Mouse (Mus musculus) CH12.LX (cell line): Measurements from ENCODE around the gene Tmem169. TPM values are rescaled to one million over a fixed set of nuclear protein-coding genes. Genes with fewer than 3 reads are reported as not detected.

Experiments
- DNase-seq: peaks from one replicate; pipeline ENCODE4 v3.0.0-alpha.2; 2013; ENCODE audit errors: extremely low read depth
- H3K27ac ChIP-seq: 2 replicates; pipeline ENCODE4 v1.5.1; 2012; ENCODE audit warnings: low read depth, mild to moderate bottlenecking, control low read depth, moderate library complexity; ENCODE audit not compliant: insufficient read depth
- H3K27me3 ChIP-seq: replicated peaks from 2 replicates; pipeline ENCODE3; 2012; ENCODE audit warnings: inconsistent platforms
- H3K36me3 ChIP-seq, 2 experiments: replicated peaks in 1 of 2; 2 replicates each; pipeline versions ENCODE3 to v1.6.1; 2012; ENCODE audit warnings: inconsistent platforms in 1 of 2, low read length in 1 of 2, mild to moderate bottlenecking in 1 of 2, mixed read lengths in 1 of 2, moderate library complexity in 1 of 2; ENCODE audit not compliant: control insufficient read depth in 1 of 2, insufficient read depth in 1 of 2
- H3K4me1 ChIP-seq, 2 experiments: 2 replicates each; pipeline ENCODE4 v1.6.1; 2012; ENCODE audit warnings: inconsistent platforms in 1 of 2, moderate library complexity in 1 of 2; ENCODE audit not compliant: insufficient read depth in 2 of 2, control insufficient read depth in 1 of 2
- H3K4me2 ChIP-seq: 2 replicates; pipeline ENCODE4 v1.6.1; 2012; ENCODE audit warnings: low read depth, mild to moderate bottlenecking, control low read depth; ENCODE audit not compliant: poor library complexity, insufficient read depth, severe bottlenecking
- H3K4me3 ChIP-seq, 3 experiments: fragments of 150-350 bp in 1 of 3; sonication (generic) in 1 of 3; replicated peaks in 1 of 3; 2 replicates each; pipeline versions ENCODE3 to v1.5.1; 2011 to 2012; ENCODE audit warnings: low read depth in 2 of 3, low read length in 2 of 3, mild to moderate bottlenecking in 2 of 3, moderate library complexity in 2 of 3, control low read depth in 1 of 3, improper control_type of control experiment in 1 of 3, inconsistent platforms in 1 of 3, mixed read lengths in 1 of 3; ENCODE audit not compliant: poor library complexity in 1 of 3
- H3K79me2 ChIP-seq: replicated peaks from 2 replicates; pipeline ENCODE4 v1.6.1; 2012; ENCODE audit warnings: mild to moderate bottlenecking, moderate library complexity; ENCODE audit not compliant: control insufficient read depth, poor library complexity, insufficient read depth, severe bottlenecking; ENCODE audit errors: extremely low read depth
- H3K9ac ChIP-seq: 2 replicates; pipeline ENCODE4 v1.6.1; 2012; ENCODE audit warnings: low read depth, mild to moderate bottlenecking, control low read depth, moderate library complexity; ENCODE audit not compliant: insufficient read depth
- H3K9me3 ChIP-seq: replicated peaks from 2 replicates; pipeline ENCODE3; 2012; ENCODE audit warnings: low read length, inconsistent platforms, mixed read lengths
- CHD2 ChIP-seq: IDR thresholded peaks from 2 replicates; pipeline ENCODE4 v1.6.1; 2011; ENCODE audit warnings: low read length, improper control_type of control experiment
- E2F4 ChIP-seq: IDR thresholded peaks from 2 replicates; pipeline ENCODE4 v1.6.1; 2011; ENCODE audit warnings: low read depth, low read length, improper control_type of control experiment; ENCODE audit not compliant: insufficient replicate concordance
- EP300 ChIP-seq: IDR thresholded peaks from 2 replicates; pipeline ENCODE4 v1.6.1; 2011; ENCODE audit warnings: low read length, improper control_type of control experiment
- GABPA ChIP-seq: IDR thresholded peaks from 2 replicates; pipeline ENCODE4 v1.6.1; 2012; ENCODE audit warnings: low read depth, low read length, improper control_type of control experiment, inconsistent platforms; ENCODE audit not compliant: insufficient replicate concordance
- IRF4 ChIP-seq: IDR thresholded peaks from 2 replicates; pipeline ENCODE4 v1.6.1; 2014; ENCODE audit warnings: low read depth, mild to moderate bottlenecking, inconsistent platforms, low read length, improper control_type of control experiment
- MYC ChIP-seq: IDR thresholded peaks from 2 replicates; pipeline ENCODE4 v1.6.1; 2011; ENCODE audit warnings: low read depth, mild to moderate bottlenecking, improper control_type of control experiment, low read length
- NELFE ChIP-seq: IDR thresholded peaks from 2 replicates; pipeline ENCODE4 v1.6.1; 2011; ENCODE audit warnings: low read depth, low read length, improper control_type of control experiment
- POLR2A ChIP-seq: IDR thresholded peaks from 2 replicates; pipeline ENCODE4 v1.6.1; 2011; ENCODE audit warnings: low read depth, mild to moderate bottlenecking, improper control_type of control experiment, low read length
- RAD21 ChIP-seq: IDR thresholded peaks from 2 replicates; pipeline ENCODE4 v1.6.1; 2011; ENCODE audit warnings: low read depth, mild to moderate bottlenecking, low read length, improper control_type of control experiment, moderate library complexity
- SIN3A ChIP-seq: IDR thresholded peaks from 2 replicates; pipeline ENCODE4 v1.6.1; 2012; ENCODE audit warnings: low read length, improper control_type of control experiment, inconsistent platforms
- SMC3 ChIP-seq: IDR thresholded peaks from 2 replicates; pipeline ENCODE4 v1.6.1; 2011; ENCODE audit warnings: low read depth, low read length, improper control_type of control experiment
- dilution Hi-C: fragments of 300-500 bp; cut with MboI; formaldehyde crosslinking; loops from 2 replicates; pipeline ENCODE4 v1.14.3; 2020; ENCODE audit warnings: low sequenced_read_pairs; ENCODE audit not compliant: extremely low pct_unique_long_range_greater_than_20kb, extremely low pct_ligation_motif_present
- in situ Hi-C: fragments of 300-500 bp; cut with MboI; formaldehyde crosslinking; loops from 3 replicates; pipeline ENCODE4 v1.14.3; 2019; ENCODE audit warnings: low sequenced_read_pairs, low pct_ligation_motif_present, low pct_unique_long_range_greater_than_20kb, mixed read lengths
- polyA plus RNA-seq: library from polyadenylated mRNA; unstranded; fragments of >175 nt; gene quantifications from 2 replicates; pipeline ENCODE4 v1.2.1, GENCODE M21; 2012; ENCODE audit warnings: low read depth; ENCODE audit not compliant: insufficient read length
- total RNA-seq, 2 experiments: library from RNA; depleted of rRNA; stranded (reverse); fragments of 300-350 nt in 1 of 2; fragments of >200 nt in 1 of 2; gene quantifications; 2 replicates each; pipeline ENCODE4 v1.2.3; 2012 to 2014

Gene Tmem169
- total and polyA plus RNA-seq, 3 experiments: 0.17 to 0.26 TPM; not detected in 1

DNA sequence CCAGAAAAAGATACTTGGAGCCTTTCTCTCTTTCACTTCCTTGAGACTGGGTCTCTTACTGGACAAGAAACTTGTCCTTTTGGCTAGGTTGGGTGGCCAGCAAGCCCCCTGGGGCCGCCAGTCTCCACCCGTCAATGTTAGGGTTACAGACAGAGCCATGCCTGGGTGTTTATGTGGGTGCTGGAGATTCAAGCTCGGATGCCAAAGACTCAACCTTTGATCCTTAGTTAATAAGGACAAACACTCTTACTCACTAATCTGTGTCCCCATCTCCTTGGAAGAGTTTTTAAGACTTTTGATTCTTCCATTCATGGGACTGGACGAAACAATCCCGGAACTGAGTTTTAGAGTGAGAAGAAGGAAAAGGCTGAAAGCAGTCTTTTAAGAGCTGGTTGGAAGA, 54.2 kb downstream of the Tmem169 start:
- dilution Hi-C loops: no loop called here
- Histone ChIP-seq H3K79me2 (no peaks in the 10 kb centered on the region), H3K9me3 (no peaks in the 10 kb centered on the region), H3K4me2 (no peak overlapping the region), H3K4me1 (no peaks in the 10 kb centered on the region), H3K36me3 (peaks cover 53 to 94% of the 10 kb centered on the region in 2 experiments), H3K9ac (no peak overlapping the region), H3K27me3 (no peaks in the 10 kb centered on the region), H3K4me3 (no peak overlapping the region), H3K27ac (no peak overlapping the region)
- TF ChIP-seq SMC3 (no peak), SIN3A (no peak), E2F4 (no peak), GABPA (no peak), NELFE (no peak), RAD21 (no peak), POLR2A (no peak), CHD2 (no peak), MYC (no peak), EP300 (no peak)
- in situ Hi-C loops: no loop called here
- DNase-seq: no peak

DNA sequence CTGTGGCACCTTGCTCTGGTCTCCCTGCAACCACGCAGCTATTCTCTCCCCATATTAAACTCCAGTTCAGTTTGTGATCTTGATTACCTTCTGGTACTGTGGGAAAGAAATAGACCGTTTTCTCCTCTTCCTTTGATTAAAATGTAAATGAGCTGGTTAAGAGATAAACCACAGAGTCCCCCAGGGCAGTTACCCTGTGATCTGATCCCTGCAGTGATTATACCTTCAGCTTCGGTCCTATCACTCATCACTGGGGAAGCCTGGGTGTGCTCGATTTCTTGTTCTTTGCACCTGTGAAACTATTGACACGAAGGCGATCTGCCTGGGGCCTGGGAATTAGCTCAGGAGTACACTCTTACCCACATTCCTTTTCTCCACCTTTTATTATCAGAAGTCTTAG, 63.7 kb downstream of the Tmem169 start:
- Histone ChIP-seq H3K27me3 (no peaks in the 10 kb centered on the region), H3K9me3 (no peaks in the 10 kb centered on the region), H3K4me2 (no peak overlapping the region), H3K4me1 (peaks cover 0 to 11% of the 10 kb centered on the region in 2 experiments; a peak in 1 of 4 replicates)
- TF ChIP-seq IRF4: no peak
- TF ChIP-seq, all 38 proteins: peak for 0
- dilution Hi-C loops: no loop called here
- in situ Hi-C loops: no loop called here
- no peak overlapping the region for H3K9ac ChIP-seq
- peaks cover 49 to 90% of the 10 kb centered on the region in 2 experiments for H3K36me3 ChIP-seq
- no peaks in the 10 kb centered on the region for H3K79me2 ChIP-seq
- no peak overlapping the region for H3K4me3 ChIP-seq
- DNase-seq: no peak
- no peak overlapping the region for H3K27ac ChIP-seq

Other genes starting within 250 kb of the Tmem169 start
- gene Mreg, start 72.1 kb upstream of the Tmem169 start, total RNA-seq (2012; rRNA removed): 46.4 and 50.6 TPM in 2 replicates
- 51.9 and 52.4 TPM in 2 replicates for gene Mreg, start 72.1 kb upstream of the Tmem169 start, total RNA-seq (2014; rRNA removed)
- 64.3 and 69.8 TPM in 2 replicates for gene Mreg, start 72.1 kb upstream of the Tmem169 start, polyA plus RNA-seq
- 17.6 and 17.8 TPM in 2 replicates for gene Pecr, start 55 bp upstream of the Tmem169 start, total RNA-seq (2012; rRNA removed)
- 21.3 and 21.4 TPM in 2 replicates for gene Pecr, start 55 bp upstream of the Tmem169 start, total RNA-seq (2014; rRNA removed)
- 24.8 and 26.5 TPM in 2 replicates for gene Pecr, start 55 bp upstream of the Tmem169 start, polyA plus RNA-seq
- 53.4 and 58.6 TPM in 2 replicates for gene Xrcc5, start 23.1 kb downstream of the Tmem169 start, total RNA-seq (2012; rRNA removed)
- 83.5 and 93.1 TPM in 2 replicates for gene Xrcc5, start 23.1 kb downstream of the Tmem169 start, total RNA-seq (2014; rRNA removed)
- 60.3 and 62.6 TPM in 2 replicates for gene Xrcc5, start 23.1 kb downstream of the Tmem169 start, polyA plus RNA-seq